Mouse (Mus musculus) layer of hippocampus, adult 9-10 months (tissue): ENCODE data around the gene Ech1.
A peak's percentile ranks its signal among the peaks of the same experiment; 100 is the strongest.

Experiments
- DNase-seq: peaks from one replicate; pipeline ENCODE4 v3.0.0; 2022; ENCODE audit warnings: low spot score

Ech1 gene

DNA sequence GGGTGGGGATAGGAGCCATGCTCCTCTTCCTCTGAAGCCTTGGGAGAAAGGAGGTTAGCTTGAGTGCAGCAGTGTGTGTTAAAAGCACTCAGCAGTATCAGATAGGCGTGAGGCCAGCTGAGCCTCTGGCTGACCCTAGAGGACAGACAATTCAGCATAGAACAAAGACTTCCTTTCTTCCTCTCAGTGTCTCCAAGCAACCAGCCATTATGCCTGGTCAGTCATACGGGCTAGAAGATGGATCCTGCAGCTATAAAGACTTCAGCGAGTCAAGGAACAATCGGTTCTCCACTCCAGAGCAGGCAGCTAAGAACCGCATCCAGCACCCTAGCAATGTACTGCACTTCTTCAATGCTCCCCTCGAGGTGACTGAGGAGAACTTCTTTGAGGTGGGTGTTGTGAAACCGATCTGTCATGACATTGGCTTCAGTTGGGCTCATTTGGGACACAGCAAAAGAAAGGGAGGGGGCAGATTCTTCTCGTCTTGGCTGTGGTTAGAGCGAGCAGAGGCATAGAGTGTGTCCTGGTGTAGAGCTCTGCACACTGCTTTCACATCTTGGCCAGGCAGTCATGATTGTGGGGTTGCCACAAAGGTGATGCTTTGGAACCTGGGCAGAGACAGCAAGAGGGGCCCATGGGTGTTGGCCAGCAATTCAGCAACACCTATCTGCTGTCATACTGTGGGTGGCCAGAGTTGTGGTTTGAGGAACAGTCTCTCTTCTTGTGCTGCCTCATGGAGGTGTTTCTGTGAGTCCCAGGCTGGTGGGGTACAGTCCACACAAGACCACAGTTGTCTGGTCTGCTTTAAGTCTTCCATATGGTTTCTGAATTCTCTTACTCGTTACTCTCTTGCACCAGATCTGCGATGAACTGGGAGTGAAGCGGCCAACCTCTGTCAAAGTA, 4.4 kb upstream of the Ech1 start:
- DNase-seq: no peak

DNA sequence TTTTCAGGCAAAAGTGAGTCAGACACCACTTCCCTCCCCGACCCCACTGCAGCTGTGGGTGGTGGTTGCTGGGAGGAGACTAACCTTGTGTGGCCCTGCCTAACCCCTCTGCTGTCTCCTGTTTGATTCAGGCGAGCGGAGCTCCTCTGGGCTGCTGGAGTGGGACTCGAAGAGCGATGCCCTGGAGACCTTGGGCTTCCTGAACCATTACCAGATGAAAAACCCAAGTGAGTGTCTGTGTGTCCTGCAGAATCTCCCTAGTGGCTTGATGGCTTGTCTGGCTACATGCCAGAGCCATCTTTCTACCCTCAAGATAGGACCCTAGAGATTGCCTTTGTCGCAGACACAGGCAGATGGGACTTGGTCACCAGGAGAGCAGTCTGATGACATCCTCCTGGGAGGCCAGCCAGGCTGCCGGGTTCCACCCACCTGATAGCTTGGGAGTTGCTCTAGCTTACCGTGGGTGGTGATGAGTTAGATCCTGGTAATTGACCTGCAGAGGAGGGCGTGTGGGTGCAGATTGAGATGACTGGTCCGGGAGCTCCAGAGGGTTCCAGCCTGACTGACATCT, 3.7 kb upstream of the Ech1 start:
- peak; percentile 29 for DNase-seq

DNA sequence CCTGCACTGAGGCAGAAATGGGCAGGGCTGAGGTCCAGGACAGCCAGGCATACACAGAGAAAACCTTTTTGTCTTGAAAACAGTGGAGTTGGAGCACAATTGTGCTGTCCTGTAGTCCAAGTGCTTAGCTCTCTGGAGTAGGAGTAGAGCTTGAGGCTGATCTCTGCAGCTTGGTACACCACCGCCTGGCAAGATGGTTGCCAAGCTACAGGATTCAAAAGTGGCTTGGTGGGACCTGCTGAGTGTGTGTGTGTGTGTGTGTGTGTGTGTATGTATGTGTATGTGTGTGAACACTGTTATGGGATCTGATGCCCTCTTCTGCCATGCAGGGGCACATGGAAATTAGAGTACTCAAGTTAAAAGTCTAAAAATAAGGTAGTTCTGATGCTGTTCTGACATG, 2.5 kb upstream of the Ech1 start:
- no peak for DNase-seq

DNA sequence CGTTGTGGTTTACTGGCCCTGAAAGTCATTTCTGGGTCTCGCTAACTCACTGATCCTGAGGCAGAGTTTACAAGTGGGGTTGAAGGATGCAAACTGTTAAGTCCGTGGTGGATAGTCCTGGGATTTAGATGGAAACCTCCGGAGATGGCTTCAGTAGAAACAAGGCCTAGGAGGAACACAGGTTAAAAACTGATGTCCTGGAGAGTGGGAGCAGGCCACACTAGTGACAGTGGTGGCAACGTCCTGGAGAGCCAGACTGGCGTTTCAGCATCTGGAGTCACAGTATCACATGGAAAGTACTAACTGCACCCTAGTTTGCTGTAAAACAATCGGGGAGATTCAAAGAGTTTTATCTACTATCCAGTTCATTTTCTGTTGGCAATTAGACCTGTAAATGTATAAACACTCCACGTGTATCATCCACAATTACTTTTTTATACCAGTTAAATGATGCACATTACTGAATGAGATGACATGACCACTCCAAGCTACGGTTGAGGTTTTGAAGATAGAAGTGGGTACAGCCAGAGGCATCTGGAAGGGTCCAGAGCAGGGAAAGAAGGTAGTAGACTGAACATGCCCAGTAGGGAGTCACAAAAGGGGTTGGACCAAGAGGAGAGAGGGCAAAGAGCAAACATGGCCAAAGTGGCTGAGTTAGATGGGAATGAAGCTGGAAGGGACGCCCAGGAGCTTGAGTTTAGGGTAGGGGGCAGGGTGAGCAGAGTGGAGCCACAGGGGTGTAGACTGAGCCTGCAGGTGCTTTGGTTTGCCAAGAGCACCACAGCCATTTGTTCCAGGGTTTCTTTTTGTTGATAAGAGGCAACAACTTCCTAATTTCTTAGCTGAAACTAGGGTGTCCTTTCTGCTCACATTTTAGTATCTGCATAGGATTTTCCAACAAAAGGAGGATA, 1.8 kb upstream of the Ech1 start:
- DNase-seq: no peak

DNA sequence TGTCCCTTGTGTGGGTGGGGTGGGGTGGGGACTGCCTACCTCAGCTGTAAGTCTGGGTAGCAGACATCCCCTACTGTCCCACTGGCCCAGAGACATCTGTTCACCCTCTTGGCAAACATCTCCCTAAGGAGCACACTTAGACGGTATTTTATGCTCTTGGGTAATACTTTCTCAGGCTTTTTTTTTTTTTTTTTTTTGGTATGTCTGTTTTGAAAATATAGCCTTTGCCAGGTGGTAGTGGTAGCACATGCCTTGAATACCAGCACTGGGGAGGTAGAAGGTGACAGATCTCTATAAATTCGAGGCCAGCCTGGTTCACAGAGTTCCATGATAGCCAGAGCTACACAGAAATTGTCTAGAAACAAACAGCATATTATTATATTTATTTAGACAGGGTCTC, 1.1 kb upstream of the Ech1 start:
- DNase-seq: no peak

DNA sequence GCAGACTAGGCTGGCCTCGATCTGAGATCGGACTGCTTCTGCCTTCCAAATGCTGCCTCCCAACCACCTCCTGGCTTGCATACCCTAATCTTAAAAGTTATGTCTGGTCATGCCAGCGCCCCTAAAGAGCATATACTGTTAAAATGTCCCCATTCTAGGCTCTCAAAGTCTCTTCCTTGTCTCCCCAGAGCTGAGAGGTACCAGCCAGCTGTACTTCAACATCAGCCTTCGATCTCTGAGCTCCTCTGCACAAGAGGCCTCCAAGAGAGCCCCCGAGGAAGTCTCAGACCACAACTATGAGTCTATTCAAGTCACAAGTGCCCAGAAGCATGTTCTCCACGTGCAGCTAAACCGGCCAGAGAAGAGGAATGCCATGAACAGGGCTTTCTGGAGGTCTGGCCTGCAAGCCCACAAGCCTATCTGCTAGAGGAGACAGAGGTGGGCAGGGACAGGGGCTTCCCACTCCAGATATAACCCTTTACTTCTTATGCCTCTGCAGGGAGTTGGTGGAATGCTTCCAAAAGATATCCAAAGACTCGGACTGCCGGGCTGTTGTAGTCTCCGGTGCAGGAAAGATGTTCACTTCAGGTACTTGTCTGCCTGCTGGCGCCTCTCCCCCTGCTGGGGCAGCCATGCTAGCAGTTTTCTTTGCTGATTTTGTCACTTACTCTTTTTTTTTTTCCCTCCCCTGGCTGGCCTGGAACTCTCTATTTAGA, 827 bp downstream of the Ech1 start:
- DNase-seq: no peak

DNA sequence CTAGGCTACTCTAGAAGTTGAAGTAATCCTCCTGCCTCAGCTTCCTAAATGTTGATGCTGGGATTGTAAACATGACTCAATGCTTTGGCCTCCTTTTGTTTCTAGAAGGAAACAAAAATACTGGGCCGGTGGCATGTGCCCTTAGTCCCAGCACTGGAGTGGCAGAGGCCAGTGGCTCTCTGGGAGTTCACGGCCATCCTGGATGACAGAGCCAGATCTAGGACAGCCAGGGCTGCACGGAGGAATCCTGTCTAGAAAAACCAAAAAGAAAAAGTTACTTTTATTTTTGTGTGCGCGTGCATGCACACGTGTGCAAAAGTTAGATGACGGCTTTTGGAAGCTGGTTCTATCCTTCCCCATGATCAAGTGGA, 1.4 kb downstream of the Ech1 start:
- no peak for DNase-seq

DNA sequence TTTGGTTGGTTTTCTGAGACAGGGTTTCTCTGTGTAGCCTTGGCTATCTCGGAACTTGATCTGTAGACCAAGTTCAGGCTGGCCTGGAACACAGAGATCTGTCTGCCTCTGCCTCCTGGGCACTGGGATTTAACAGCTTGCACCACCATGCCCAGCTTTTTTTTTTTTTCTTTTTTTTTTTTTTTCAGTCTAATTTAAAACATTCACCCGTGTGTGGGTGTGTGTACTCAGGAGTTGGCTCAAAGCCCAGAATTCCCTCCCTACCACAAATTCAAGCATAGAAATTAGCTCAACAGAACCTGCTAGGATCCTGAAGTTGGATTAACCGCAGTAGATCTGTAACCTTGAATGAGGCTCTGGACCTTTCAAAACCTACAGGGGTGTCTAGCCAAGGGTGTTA, 2.3 kb downstream of the Ech1 start:
- DNase-seq: peak; percentile 38

DNA sequence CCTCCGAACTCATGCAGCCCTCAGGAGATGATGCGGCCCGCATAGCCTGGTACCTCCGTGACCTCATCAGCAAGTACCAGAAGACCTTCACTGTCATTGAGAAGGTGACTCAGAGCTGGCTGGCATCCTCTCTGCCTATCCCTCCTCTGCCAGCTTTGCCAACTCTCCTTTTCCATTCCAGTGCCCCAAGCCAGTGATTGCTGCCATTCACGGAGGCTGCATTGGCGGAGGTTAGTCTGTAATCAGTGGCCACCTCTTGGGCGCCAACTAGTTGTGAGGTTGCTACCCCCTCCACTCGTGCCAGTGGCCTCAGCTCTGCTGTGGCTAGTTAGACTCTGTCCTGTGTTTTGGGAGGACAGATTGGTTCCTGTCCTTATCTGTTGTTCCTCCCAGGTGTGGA, 4.8 kb downstream of the Ech1 start:
- DNase-seq: no peak

DNA sequence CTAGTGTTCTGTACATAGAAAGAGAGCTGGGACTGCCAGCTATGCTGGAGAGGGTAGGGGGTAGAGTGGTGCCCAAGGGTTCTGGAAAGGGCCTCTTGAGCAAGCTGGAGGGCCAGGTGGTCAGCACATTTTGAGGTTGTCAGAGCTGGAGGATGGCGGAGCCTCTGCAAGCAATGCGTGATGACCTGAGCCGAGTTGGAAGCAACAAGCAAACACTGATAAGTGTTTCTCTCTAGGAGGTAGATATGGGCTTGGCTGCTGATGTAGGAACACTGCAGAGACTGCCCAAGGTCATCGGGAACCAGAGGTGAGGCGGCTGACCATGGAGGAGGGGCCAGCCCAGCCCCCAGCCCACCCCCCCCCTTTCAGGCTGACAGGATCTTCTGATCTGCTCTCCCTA, 6.0 kb downstream of the Ech1 start:
- no peak for DNase-seq

DNA sequence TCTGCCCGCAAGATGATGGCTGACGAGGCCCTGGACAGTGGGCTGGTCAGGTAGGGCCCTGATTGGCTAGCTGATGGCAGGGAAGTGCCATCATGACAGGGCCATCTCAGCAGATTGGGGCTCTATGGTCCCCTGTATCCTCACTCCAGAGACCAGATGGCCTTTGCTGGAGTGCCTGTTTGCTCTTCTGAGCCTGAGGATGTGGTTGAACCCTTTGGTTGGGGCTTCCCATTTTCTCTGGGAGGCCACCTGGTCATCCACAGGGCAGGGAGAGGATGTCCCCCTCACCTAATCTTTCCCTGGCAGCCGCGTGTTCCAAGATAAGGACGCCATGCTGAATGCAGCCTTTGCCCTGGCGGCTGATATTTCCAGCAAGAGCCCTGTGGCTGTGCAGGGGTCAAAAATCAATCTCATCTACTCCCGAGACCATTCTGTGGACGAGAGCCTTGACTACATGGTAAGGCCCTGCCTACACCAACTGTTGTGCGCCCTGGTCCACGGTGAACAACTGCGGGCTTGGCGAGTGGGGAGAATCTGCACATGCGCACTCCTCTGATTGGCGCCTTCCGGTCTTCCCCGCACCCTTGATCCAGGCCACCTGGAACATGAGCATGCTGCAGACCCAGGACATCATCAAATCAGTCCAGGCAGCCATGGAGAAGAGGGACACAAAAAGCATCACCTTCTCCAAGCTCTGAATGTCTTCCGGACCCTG, 6.6 kb downstream of the Ech1 start:
- no peak for DNase-seq

DNA sequence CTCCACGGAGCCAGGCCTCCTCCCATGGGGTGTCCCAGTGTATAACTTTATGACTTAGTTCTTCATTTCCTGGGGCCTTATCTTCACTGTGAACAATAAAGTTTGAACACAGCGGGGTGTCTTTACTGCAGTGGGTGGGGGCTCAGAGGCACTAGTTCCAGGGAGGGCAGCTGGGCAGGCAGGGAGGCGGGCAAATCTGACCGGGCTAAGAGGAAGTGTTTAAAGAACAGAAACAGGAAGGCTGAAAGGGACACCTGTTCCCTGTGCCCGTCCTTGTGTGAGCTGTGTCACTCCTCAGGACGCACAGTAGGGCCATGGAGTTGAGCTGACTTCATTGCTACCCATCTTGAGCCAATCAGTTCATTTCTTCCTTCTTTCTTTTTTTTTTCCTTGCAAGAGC, 7.1 kb downstream of the Ech1 start:
- no peak for DNase-seq

DNA sequence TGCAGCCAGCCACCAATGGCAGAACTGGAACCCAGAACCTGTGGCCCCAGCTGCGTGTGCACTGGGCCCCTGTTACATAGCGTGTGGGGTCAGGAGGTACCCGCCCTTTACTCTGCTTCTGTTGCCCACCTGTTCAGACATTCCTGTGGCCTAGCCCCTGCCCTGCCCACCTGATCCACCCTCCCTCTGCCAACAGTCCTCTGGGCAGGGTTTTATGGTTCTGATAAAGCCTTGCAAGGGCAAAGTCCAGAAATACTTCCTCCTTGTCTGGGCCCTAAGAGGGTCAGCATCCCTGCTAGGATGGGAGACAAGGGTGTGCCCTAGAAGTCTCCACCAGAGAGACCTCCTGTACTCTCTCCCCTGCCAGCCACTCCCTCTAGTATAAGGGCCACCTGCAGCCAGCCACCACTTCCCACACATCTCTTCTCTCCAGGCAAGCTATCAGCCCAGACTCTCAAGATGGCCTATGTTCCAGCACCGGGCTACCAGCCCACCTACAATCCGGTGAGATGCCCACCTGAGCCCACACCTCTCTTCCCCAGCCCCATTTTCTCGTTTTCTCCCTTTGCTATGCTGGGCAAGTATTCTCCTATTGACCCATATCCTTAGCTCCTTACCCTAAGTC, 8.8 kb downstream of the Ech1 start, which contains the start of gene Lgals4:
Gene Lgals4 (plus strand): TSS at position 132 of the 625 bp plus-strand sequence.
- no peak for DNase-seq

DNA sequence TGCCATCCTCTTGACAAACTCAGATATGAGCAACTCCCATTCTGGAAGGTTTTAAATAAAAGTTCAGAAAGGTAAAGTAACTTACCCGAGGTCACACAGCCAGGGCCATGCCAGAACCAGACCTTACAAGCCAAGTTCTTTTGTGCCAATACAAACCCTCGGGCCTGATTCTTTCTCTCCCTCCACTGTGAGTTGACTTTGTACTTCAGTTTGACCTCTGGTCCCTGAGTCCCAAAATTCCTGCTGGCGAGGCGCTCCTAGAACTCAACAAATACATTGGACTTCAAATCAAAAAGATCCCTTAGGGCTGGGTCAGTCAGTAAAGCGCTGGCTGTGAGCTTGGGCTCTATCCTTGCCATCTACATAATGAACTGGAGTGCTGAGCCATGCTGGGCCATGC, 11.9 kb downstream of the Ech1 start:
- no peak for DNase-seq

DNA sequence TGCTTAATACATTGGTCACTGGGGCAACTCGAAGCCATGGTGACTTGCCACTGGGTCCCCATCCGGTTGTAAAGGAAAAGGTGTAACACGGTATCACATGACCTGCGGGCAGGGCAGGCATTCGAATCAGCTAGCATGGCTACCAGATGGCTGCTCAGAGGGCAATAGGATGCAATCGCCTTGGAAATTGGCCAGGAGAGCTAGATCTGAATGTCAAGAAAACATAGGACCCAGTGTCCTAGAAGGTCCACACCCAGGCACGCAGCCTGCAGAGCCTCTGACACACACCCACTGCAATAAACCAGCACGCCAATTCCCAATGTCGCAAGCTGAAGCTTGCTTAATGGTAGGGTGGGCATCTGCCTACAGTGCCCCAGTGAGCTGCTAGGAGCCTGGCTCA, 13.3 kb downstream of the Ech1 start:
- no peak for DNase-seq

DNA sequence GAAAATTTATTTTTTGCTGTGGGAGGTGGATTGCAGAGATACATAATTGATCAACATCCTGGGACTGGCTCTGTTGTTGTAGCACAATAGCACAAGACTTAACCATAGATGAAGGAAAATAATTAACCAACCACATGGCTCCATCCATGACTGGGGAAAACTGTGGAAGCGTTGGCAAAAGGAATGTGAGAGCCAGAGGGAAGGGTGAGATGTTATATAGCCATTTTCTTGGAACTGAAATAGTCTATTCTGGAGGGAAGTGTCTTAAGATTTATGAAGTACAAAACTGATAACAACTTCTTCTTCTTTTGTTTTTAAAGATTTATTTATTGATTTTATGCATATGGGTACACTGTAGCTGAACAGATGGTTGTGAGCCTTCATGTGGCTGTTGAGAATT, 22.3 kb downstream of the Ech1 start:
- no peak for DNase-seq

DNA sequence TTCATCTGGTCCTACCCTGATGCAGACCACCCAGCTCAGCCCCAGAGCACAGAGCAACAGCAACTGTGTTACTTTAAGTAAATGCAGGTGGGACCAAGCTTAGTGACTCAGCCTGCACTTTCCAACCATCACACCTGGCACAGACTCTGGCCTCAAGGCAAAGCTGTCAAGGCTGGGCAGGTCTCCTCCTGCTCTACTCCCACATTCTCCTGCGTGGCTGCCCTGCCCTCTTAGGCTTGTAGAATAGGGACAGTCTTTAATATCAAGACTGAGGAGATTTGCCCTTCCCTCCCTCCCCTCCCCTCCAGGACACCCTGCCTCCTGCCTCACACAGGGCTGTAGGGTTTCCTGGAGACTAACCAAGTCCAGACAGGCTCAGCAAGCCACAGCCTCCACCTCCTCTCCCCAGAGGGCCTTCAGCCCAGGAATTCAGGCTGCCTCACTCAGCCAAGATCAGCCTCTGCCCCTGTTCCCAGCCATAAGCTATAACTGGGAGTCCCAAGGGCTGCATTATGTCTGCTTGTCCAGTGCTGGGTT, 24.8 kb downstream of the Ech1 start:
- no peak for DNase-seq

DNA sequence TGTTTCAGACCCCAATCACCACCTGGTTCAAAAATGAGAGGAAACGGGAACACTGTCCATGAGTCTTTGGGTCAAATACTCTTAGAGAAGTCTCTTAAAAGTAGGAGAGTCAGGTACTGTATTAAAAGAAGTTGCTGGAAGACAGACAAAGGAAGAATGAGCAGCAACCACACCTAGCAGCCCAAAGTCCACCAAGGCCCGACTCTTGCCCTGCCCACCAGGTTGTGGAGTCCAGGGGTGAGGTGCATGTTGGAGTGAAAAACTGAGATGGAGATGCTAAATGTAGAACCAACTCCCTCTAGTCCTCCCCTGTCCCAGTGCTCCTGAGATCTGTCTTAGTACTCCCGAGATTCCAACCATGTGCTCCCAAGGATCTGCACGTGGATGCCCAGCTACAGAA, 25.6 kb downstream of the Ech1 start:
- DNase-seq: no peak

DNA sequence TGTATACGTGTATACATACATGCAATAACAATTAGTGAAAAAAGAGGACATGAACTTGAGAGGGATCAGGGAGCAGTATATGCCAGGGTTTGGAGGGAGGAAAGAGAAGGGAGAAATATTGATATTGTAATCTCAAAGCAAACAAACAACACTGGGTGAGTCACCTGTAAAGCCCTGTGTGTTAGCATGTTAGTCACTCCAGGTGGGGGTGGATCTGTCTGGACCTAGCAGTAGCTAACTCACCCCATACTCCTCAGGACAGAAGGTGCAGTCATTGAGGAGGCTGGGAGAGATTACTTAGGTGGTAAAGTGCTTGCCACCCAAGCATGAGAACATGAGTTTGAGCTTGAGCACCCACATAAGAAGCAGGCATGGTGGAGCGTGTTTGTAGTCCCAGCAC, 34.9 kb downstream of the Ech1 start:
- no peak for DNase-seq

DNA sequence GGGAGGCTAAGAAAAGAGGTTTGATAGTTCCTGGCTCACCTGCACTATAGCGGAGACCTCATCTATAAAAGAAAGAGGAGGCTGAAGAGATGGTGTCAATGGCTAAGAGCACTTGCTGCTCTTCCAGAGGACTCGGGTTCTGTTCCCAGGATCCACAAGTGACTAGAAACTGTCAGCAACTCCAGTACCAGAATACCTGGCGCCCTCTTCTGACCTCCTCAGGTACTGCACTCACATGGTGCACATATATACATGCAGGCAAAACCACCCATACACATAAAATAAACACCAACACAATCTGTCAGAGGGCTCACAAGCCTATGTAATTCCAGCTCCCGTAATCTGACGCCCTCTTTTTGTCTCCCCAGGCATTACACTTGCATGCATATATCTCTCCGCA, 35.9 kb downstream of the Ech1 start:
- DNase-seq: no peak
